Mouse (Mus musculus): ENCODE measurements at regions not wholly inside any gene's neighbourhood (a gene's known extent, or its start where the extent isn't known, plus 50 kb on each side); places are given as distances from the start of the nearest gene placed in this dataset.

- Histone ChIP-seq H3K4me1 (ENCODE audit: control insufficient read depth, insufficient read depth, low read length) (no peaks in the 10 kb centered on the region), H3K9me3 (ENCODE audit: control insufficient read depth, low read length) (no peaks in the 10 kb centered on the region), H3K4me2 (no peak overlapping the region), H3K36me3 (ENCODE audit: control insufficient read depth, insufficient read depth, low read length) (no peaks in the 10 kb centered on the region), H3K4me3 (ENCODE audit: low read depth, low read length) (no peak overlapping the region), H3K9ac (ENCODE audit: low read length) (no peak overlapping the region), H3K27ac (ENCODE audit: low read depth, low read length) (no peak overlapping the region), H3K27me3 (ENCODE audit: control insufficient read depth, insufficient read depth, low read length) (no peaks in the 10 kb centered on the region)
- WGBS = 92% methylated on average over 6 of the region's 6 CpGs
- ATAC-seq (ENCODE audit: low FRiP score) (no peak), DNase-seq (ENCODE audit: low spot score, missing footprints) (no peak)
These were observed 369.8 kb upstream of the Arglu1 start for GRCm38 (mm10) chr8:9060166-9060565.

- Histone ChIP-seq H3K4me1 (ENCODE audit: control insufficient read depth, insufficient read depth, low read length) (no peaks in the 10 kb centered on the region), H3K4me2 (no peak overlapping the region), H3K27ac (ENCODE audit: low read depth, low read length) (no peak overlapping the region), H3K4me3 (ENCODE audit: low read depth, low read length) (no peak overlapping the region), H3K36me3 (ENCODE audit: control insufficient read depth, insufficient read depth, low read length) (no peaks in the 10 kb centered on the region), H3K9ac (ENCODE audit: low read length) (no peak overlapping the region), H3K9me3 (ENCODE audit: control insufficient read depth, low read length) (no peaks in the 10 kb centered on the region), H3K27me3 (ENCODE audit: control insufficient read depth, insufficient read depth, low read length) (no peaks in the 10 kb centered on the region)
- DNase-seq (ENCODE audit: low spot score, missing footprints) (no peak), ATAC-seq (ENCODE audit: low FRiP score) (no peak)
- 87% methylated on average over 6 of the region's 6 CpGs for WGBS
These were observed 365.1 kb upstream of the Arglu1 start for GRCm38 (mm10) chr8:9055416-9055819.

GRCm38 (mm10) chr8:9054801-9055200 is 364.5 kb upstream of the Arglu1 start:
- H3K27me3 ChIP-seq (ENCODE audit: control insufficient read depth, insufficient read depth, low read length) = no peaks in the 10 kb centered on the region
- no peak overlapping the region for H3K27ac ChIP-seq (ENCODE audit: low read depth, low read length)
- DNase-seq (ENCODE audit: low spot score, missing footprints) = no peak
- no peaks in the 10 kb centered on the region for H3K9me3 ChIP-seq (ENCODE audit: control insufficient read depth, low read length)
- H3K9ac ChIP-seq (ENCODE audit: low read length) = no peak overlapping the region
- no peaks in the 10 kb centered on the region for H3K4me1 ChIP-seq (ENCODE audit: control insufficient read depth, insufficient read depth, low read length)
- H3K4me2 ChIP-seq = no peak overlapping the region
- no peak for ATAC-seq (ENCODE audit: low FRiP score)
- WGBS = 80% methylated on average over 4 of the region's 4 CpGs
- H3K36me3 ChIP-seq (ENCODE audit: control insufficient read depth, insufficient read depth, low read length) = no peaks in the 10 kb centered on the region
- no peak overlapping the region for H3K4me3 ChIP-seq (ENCODE audit: low read depth, low read length)

GRCm38 (mm10) chr8:9051699-9052098 is 361.4 kb upstream of the Arglu1 start:
- ATAC-seq (ENCODE audit: low FRiP score) = no peak
- Histone ChIP-seq H3K9me3 (ENCODE audit: control insufficient read depth, low read length) (no peaks in the 10 kb centered on the region), H3K9ac (ENCODE audit: low read length) (no peak overlapping the region), H3K27ac (ENCODE audit: low read depth, low read length) (no peak overlapping the region), H3K36me3 (ENCODE audit: control insufficient read depth, insufficient read depth, low read length) (no peaks in the 10 kb centered on the region), H3K4me3 (ENCODE audit: low read depth, low read length) (no peak overlapping the region), H3K4me1 (ENCODE audit: control insufficient read depth, insufficient read depth, low read length) (no peaks in the 10 kb centered on the region), H3K27me3 (ENCODE audit: control insufficient read depth, insufficient read depth, low read length) (no peaks in the 10 kb centered on the region), H3K4me2 (no peak overlapping the region)
- DNase-seq (ENCODE audit: low spot score, missing footprints) = no peak
- 86% methylated on average over 10 of the region's 10 CpGs for WGBS

GRCm38 (mm10) chr8:9050740-9051475 is 360.6 kb upstream of the Arglu1 start:
- H3K9ac ChIP-seq (ENCODE audit: low read length) = no peak overlapping the region
- H3K4me1 ChIP-seq (ENCODE audit: control insufficient read depth, insufficient read depth, low read length) = no peaks in the 10 kb centered on the region
- ATAC-seq (ENCODE audit: low FRiP score) (no peak), DNase-seq (ENCODE audit: low spot score, missing footprints) (no peak)
- no peaks in the 10 kb centered on the region for H3K27me3 ChIP-seq (ENCODE audit: control insufficient read depth, insufficient read depth, low read length)
- H3K27ac ChIP-seq (ENCODE audit: low read depth, low read length) = no peak overlapping the region
- H3K9me3 ChIP-seq (ENCODE audit: control insufficient read depth, low read length) = no peaks in the 10 kb centered on the region
- 87% methylated on average over 11 of the region's 11 CpGs for WGBS
- no peak overlapping the region for H3K4me3 ChIP-seq (ENCODE audit: low read depth, low read length)
- no peak overlapping the region for H3K4me2 ChIP-seq
- no peaks in the 10 kb centered on the region for H3K36me3 ChIP-seq (ENCODE audit: control insufficient read depth, insufficient read depth, low read length)

GRCm38 (mm10) chr8:9048116-9048515 is 357.8 kb upstream of the Arglu1 start:
- ATAC-seq (ENCODE audit: low FRiP score) (no peak), DNase-seq (ENCODE audit: low spot score, missing footprints) (no peak)
- no peak overlapping the region for H3K27ac ChIP-seq (ENCODE audit: low read depth, low read length)
- H3K27me3 ChIP-seq (ENCODE audit: control insufficient read depth, insufficient read depth, low read length) = no peaks in the 10 kb centered on the region
- H3K9me3 ChIP-seq (ENCODE audit: control insufficient read depth, low read length) = no peaks in the 10 kb centered on the region
- no peak overlapping the region for H3K4me2 ChIP-seq
- WGBS = 88% methylated on average over 14 of the region's 14 CpGs
- no peak overlapping the region for H3K9ac ChIP-seq (ENCODE audit: low read length)
- H3K36me3 ChIP-seq (ENCODE audit: control insufficient read depth, insufficient read depth, low read length) = no peaks in the 10 kb centered on the region
- H3K4me3 ChIP-seq (ENCODE audit: low read depth, low read length) = no peak overlapping the region
- no peaks in the 10 kb centered on the region for H3K4me1 ChIP-seq (ENCODE audit: control insufficient read depth, insufficient read depth, low read length)

- H3K9me3 ChIP-seq (ENCODE audit: control insufficient read depth, low read length) = no peaks in the 10 kb centered on the region
- no peaks in the 10 kb centered on the region for H3K36me3 ChIP-seq (ENCODE audit: control insufficient read depth, insufficient read depth, low read length)
- no peak overlapping the region for H3K9ac ChIP-seq (ENCODE audit: low read length)
- ATAC-seq (ENCODE audit: low FRiP score) = no peak
- no peaks in the 10 kb centered on the region for H3K4me1 ChIP-seq (ENCODE audit: control insufficient read depth, insufficient read depth, low read length)
- H3K4me2 ChIP-seq = no peak overlapping the region
- H3K27me3 ChIP-seq (ENCODE audit: control insufficient read depth, insufficient read depth, low read length) = no peaks in the 10 kb centered on the region
- H3K27ac ChIP-seq (ENCODE audit: low read depth, low read length) = no peak overlapping the region
- H3K4me3 ChIP-seq (ENCODE audit: low read depth, low read length) = no peak overlapping the region
- WGBS = 83% methylated on average over 10 of the region's 10 CpGs
- no peak for DNase-seq (ENCODE audit: low spot score, missing footprints)
These were observed 352.8 kb upstream of the Arglu1 start for GRCm38 (mm10) chr8:9042835-9043792.

- 85% methylated on average over 4 of the region's 4 CpGs for WGBS
- Histone ChIP-seq H3K27ac (ENCODE audit: low read depth, low read length) (no peak overlapping the region), H3K4me2 (no peak overlapping the region), H3K9ac (ENCODE audit: low read length) (no peak overlapping the region), H3K4me3 (ENCODE audit: low read depth, low read length) (no peak overlapping the region), H3K36me3 (ENCODE audit: control insufficient read depth, insufficient read depth, low read length) (no peaks in the 10 kb centered on the region), H3K9me3 (ENCODE audit: control insufficient read depth, low read length) (no peaks in the 10 kb centered on the region), H3K27me3 (ENCODE audit: control insufficient read depth, insufficient read depth, low read length) (no peaks in the 10 kb centered on the region), H3K4me1 (ENCODE audit: control insufficient read depth, insufficient read depth, low read length) (no peaks in the 10 kb centered on the region; the same call in 1 of the 2 replicates)
- no peak for DNase-seq (ENCODE audit: low spot score, missing footprints)
- no peak for ATAC-seq (ENCODE audit: low FRiP score)
These were observed 338.8 kb upstream of the Arglu1 start for GRCm38 (mm10) chr8:9029156-9029555.

GRCm38 (mm10) chr8:9027672-9028071 is 337.4 kb upstream of the Arglu1 start:
- ATAC-seq (ENCODE audit: low FRiP score) (no peak), DNase-seq (ENCODE audit: low spot score, missing footprints) (no peak)
- Histone ChIP-seq H3K9me3 (ENCODE audit: control insufficient read depth, low read length) (no peaks in the 10 kb centered on the region), H3K36me3 (ENCODE audit: control insufficient read depth, insufficient read depth, low read length) (no peaks in the 10 kb centered on the region), H3K27ac (ENCODE audit: low read depth, low read length) (no peak overlapping the region), H3K9ac (ENCODE audit: low read length) (no peak overlapping the region), H3K4me3 (ENCODE audit: low read depth, low read length) (no peak overlapping the region), H3K27me3 (ENCODE audit: control insufficient read depth, insufficient read depth, low read length) (no peaks in the 10 kb centered on the region), H3K4me1 (ENCODE audit: control insufficient read depth, insufficient read depth, low read length) (no peaks in the 10 kb centered on the region; the same call in 1 of the 2 replicates), H3K4me2 (no peak overlapping the region)
- 87% methylated on average over 4 of the region's 4 CpGs for WGBS

All from midbrain, embryonic 11.5 days (tissue).